Mouse (Mus musculus): ENCODE measurements around the gene P4htm.

Gene P4htm

DNA sequence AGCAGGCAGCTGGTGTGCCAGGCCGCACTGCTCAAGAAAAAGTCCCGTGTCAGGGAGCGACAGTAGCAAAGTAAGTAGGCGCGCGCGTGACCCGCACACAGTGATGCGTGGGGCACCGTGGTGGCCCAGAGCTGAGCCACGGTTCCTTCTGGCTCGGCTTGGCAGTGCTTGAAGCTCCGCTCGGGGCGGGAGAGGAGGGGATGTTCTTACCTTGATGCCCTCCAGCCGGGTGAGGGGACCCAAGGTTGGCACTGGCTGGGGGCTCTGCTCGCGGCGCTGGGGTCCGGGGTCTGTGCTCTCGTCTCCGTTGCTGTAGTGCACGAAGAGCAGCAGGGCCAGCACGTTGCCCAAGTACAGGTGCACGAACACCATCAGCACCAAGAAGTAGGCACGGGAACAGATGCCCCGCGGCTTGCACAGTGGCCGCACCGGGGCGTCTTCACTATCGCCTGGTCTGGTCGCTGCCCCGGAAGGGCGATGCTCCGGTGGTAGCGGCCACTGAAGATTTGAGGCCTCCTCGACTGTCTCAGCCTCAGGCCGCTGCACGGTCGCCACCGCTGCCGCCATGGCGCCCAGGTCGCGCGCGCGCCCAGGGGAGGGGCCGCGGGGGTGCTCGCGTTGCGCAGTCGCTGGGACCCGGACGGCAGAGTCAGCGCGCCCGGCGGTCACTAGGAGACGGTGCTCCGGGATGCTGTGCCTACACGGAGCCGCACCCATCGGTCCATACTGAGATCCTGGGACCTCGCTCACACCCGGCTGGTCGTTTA is at the start of gene P4htm:
Gene P4htm (minus strand): TSS at position 670 of the 767 bp plus-strand sequence.
- TF ChIP-seq GATA4 (IDR thresholded peaks at IDR 0.05; ENCODE audit: insufficient replicate concordance, low read length) = no peak

DNA sequence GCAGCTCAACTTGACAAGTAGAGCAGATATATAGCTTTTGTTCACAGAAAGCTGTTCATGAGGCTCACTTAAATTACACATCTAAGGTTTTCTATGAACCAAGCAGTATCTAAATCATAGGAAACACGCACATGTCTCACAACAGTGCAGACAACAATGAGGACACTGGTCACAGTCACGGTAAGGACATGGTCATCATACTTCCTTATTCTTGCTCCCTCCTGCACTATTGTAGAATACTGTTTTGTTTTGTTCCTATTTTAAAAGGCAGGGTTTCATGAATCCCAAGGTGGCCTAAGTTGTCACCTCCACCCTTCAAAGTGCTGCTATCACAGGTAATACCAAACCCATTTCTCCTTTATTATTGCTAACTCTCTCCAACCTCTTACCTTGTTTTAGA is 42.4 kb upstream of the P4htm start:
- no peak for TF ChIP-seq GATA4 (IDR thresholded peaks at IDR 0.05; ENCODE audit: insufficient replicate concordance, low read length)

DNA sequence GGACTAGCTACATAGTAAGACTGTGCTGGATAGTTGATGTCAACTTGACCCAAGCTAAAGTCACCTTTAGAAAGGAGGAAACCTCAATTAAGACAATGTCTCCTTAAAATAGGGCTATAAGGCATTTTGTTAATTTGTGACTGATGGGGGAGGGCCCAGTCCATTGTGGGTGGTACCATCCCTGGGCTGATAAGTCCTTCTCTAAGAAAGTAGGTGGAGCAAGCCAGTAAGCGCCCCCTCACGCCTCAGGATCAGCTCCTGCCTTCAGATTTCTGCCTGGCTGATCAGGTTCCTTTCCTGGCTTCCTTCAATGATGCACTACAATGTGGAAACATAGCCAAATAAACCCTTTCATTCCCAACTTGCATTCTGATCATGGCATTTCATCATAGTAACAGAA is 37.9 kb upstream of the P4htm start:
- no peak for TF ChIP-seq GATA4 (IDR thresholded peaks at IDR 0.05; ENCODE audit: insufficient replicate concordance, low read length)

DNA sequence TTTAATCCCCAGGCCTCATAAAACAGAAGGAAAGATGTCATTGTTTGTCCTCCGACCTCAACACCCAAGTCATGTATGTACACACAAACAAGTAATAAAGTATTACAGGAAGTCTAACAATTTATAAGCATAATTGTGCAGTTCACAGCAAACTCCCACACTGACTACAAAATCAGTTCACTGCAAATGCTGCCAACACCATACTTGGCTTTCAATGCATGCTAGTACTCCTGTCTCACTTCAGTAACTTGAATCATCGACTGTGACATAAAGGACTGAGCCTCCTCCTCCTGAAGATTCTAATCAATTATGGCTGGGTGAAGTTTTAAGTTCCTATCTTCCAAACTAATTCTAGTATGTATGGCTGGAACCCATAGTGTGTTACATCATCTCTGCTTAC is 36.4 kb upstream of the P4htm start:
- TF ChIP-seq GATA4 (IDR thresholded peaks at IDR 0.05; ENCODE audit: insufficient replicate concordance, low read length) = no peak

DNA sequence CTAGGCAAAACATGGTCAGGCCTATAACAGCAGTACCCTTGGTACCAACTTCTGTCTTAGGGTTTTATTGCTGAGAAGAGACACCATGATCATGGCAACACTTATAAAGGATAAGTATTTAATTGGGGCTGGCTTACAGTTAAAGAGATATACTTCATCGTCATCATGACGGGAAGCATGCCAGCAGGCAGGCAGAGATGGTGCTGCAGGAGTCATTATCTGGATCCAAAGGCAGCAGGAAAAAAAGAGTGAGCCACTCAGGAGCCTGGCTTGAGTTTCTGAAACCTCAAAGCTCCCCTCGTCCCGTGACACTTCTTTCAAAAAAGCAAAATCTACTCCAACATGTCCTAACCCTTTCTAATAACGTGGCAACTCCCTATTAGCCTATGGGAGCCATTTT is 34.9 kb upstream of the P4htm start:
- TF ChIP-seq GATA4 (IDR thresholded peaks at IDR 0.05; ENCODE audit: insufficient replicate concordance, low read length) = no peak

DNA sequence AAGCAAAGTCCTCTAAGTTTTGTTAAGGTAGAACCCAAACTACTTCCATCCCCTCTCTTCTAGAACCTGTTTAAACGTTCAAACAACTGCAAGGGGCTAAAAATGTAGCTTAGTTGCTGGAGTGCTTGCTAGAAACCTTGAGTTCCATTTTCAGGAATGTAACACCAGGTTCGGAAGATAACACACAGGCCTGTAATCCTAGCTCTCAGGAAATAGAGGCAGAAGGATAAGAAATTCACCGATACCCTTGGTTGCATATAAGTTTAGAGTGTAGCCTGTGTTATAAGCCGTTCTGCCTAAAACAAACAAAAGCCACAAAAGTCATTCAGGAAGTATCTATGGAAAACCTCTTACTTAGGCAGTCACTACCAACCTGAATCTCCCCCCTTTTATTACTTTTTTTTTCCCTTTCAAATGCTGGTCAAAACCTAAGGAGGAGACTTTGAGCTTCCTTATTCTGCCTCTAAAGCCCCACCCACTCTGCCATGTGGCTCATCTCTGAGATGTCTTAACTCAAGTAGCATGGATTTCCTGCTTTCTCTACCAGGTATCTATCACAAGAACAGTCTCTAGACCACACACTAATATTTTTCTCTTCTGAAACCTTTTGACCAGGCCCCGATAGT is 34.3 kb upstream of the P4htm start:
- no peak for TF ChIP-seq GATA4 (IDR thresholded peaks at IDR 0.05; ENCODE audit: insufficient replicate concordance, low read length)

DNA sequence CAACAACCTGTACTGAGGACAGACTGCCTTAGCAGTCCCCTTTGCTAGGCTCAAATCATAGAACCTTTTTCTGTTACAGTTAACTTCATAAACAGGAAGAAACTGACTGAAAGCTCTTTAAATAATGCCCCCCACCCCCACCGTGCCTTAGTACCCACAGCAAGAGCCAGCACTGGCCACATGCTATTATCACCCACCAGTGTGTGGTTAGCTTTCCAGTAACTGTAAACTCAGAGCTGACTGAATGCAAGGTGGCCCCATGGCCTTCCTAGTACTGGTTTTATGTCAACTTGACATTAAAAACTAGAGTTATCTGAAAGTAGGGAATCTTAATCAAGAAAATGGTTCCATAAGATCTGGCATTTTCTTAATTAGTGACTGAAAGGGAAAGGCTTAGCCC is 33.2 kb upstream of the P4htm start:
- TF ChIP-seq GATA4 (IDR thresholded peaks at IDR 0.05; ENCODE audit: insufficient replicate concordance, low read length) = no peak

DNA sequence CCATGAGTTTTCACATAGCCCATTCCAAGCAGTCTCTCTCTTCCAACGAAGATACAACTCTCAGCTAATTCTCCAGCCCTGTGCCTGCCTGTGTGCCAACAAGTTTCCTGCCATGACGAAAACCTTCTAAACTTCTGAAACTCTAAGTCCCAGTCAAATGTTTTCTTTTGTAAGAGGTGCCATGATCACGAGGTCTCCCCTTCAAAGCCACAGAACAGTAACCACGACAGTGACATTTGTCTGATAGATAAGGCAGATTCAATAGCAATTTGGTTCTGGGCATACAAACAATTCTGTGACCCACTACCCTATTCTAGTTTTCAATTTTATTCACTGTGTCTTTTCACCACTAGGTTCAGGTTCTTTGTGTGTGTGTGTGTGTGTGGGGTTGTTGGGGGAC is 30.7 kb upstream of the P4htm start:
- no peak for TF ChIP-seq GATA4 (IDR thresholded peaks at IDR 0.05; ENCODE audit: insufficient replicate concordance, low read length)

DNA sequence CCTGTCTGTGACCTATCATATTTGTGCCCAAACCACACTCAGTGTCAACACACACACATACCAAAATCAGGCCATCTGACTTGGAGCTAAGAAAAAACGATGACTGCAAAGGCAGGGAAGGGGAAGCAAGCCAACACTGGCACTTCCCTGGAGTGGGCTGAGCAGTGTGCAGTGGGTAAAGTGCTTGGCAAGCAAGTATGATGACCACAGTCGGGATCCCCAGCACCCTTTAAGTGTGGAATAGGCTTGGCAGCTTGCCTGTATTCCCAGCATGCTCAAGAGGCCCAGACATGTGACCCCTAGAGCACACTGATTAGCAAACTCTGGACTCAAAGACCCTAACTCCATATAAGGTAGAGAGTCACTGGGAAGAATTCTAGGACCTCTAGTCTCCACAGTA is 29.0 kb upstream of the P4htm start:
- no peak for TF ChIP-seq GATA4 (IDR thresholded peaks at IDR 0.05; ENCODE audit: insufficient replicate concordance, low read length)

DNA sequence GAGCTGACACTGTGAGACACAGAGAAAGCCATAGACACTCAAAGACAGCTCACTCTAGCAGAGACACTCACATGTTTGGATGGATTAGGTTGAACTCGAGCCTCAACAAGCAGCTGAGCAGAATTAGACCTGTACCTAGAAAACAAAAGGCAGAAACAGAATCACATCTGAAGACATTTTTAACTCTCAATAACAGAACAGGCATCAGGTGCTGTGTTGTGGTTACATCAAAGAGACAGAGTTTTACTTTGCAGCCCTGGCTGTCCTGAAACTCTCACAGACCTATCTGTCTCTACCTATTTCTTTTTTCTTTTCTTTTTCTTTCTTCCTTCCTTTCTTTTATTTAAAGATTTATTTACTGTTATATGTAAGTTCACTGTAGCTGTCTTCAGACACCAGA is 19.8 kb upstream of the P4htm start:
- TF ChIP-seq GATA4 (IDR thresholded peaks at IDR 0.05; ENCODE audit: insufficient replicate concordance, low read length) = no peak

DNA sequence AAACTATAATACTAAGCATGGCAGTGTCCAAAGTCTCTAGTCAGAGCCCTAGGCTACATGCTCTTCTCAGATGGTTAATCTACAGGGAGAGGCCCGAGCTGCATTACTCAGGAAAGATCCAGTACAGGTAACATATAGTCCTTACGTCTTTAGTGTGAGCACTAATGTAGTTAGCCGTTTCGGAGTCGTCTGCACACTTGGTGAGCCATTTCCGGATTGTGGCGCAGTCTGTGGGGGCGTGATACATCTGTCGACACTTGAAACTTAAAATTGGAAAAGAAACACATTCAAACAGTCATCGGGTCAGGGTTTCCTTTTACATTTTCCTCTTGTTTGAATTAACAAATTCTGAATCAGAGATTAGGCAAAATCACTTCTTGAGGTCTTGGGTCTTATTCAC is 14.0 kb upstream of the P4htm start:
- TF ChIP-seq GATA4 (IDR thresholded peaks at IDR 0.05; ENCODE audit: insufficient replicate concordance, low read length) = no peak

DNA sequence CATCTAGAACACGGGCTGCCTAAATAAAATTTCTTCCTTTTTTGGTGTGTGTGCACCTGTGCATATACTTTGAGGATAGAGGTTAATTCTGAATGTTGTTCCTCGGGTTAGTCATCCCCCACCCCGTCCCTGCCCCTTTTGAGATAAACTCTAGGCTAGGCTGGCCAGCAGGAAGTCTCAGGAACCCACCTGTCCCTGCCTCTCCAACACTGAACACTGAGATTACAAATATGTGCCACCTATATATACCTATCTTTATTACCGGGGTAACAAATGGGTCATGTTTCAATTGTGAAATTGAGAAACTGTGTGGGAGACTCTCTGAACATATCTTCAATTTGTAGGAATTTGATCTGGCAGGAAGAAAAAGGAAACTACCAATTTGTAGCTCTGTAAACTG is 11.4 kb upstream of the P4htm start:
- no peak for TF ChIP-seq GATA4 (IDR thresholded peaks at IDR 0.05; ENCODE audit: insufficient replicate concordance, low read length)

DNA sequence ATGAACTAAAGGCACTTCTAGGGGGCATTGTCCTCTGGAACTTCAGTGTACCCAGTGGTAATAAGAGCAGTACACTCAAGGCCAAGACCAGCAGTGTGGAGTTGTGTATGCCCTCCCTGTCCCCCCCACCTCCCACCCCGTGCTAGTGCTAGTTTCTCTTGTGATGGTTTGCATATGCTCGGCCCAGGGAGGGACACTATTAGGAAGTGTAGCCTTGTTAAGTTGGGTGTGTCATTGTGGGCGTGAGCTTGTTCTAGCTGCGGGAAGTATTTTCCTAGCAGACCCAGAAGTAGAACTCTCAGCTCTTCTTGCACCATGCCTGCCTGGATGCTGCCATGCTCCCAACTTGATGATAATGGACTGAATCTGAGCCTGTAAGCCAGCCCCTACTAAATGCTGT is 4.5 kb upstream of the P4htm start:
- TF ChIP-seq GATA4 (IDR thresholded peaks at IDR 0.05; ENCODE audit: insufficient replicate concordance, low read length) = no peak

DNA sequence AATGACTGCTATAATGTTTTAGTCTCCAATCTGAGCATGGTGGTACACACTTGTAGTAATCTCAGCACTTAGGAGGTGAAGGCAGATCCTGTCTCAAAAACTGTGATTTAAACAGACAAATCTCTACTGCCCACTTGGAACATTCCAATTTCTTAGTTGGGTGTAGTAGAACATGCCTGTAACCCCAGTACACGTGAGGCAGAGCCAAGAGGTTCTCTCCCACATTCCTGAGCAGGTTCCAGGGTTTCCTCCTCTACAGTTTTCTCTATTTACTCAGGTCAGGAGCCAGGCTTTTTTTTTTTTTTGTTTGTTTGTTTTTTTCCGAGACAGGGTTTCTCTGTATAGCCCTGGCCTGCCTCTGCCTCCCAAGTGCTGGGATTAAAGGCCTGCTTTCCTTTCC is 2.5 kb upstream of the P4htm start:
- no peak for TF ChIP-seq GATA4 (IDR thresholded peaks at IDR 0.05; ENCODE audit: insufficient replicate concordance, low read length)

DNA sequence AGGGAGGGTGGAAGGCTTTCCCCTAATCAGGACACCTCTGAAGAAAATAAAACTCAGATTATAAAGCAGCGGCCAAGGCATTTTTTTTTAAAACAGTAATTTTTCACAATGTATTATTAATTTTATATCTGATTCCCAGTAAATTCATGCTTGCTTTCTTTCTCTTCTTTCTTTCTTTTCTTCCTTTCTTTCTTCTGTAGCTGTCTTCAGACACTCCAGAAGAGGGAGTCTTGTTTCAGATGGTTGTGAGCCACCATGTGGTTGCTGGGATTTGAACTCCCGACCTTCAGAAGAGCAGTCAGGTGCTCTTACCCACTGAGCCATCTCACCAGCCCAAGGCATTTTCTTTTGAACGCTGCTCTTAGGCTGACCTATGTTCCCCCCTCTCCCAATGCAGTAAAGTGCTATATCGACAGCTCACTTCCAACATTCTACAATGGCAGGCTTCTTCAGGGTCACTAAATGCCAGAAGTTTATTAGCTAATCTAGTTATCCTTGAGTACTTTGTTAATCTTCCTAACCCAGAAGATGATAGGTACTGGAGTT is 1.6 kb upstream of the P4htm start:
- no peak for TF ChIP-seq GATA4 (IDR thresholded peaks at IDR 0.05; ENCODE audit: insufficient replicate concordance, low read length)

DNA sequence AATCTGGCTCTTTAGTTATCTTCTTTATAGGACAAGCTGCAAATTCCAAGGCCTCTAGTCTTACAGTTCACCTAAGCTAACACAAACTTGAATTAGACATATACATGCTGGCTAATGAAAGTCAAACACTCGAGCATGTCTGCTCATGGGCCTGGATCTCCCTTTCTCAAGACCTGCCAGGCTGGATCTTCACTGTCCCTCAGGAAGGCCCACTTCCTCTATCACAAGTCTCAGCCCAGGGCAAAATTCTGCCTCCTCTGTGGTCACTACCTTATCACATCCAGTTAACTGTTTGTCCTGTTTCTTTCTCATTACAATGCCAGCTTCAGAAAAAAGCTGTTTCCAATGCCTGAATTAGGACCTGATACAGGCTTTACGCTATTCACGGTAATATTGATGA is 3.1 kb downstream of the P4htm start:
- TF ChIP-seq GATA4 (IDR thresholded peaks at IDR 0.05; ENCODE audit: insufficient replicate concordance, low read length) = no peak

DNA sequence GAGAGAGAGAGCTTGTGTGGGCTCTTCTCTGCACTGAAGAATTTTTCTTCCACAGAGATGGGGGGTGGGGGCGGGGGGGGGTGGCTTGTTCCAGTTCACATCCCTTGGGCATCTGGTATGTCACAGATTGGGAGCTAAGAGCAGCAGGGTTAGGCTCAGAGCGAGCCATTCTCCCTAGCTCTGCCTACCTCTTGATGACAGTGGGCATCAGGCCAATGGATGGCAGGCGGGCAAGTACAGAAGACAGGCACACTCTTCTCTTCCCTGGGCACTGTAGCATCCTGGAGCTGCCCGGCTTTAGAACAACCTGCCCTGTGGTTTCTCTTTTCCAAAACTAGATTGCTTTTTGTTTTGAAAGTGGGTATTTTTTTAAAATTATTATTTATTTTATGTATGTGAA is 6.0 kb downstream of the P4htm start:
- TF ChIP-seq GATA4 (IDR thresholded peaks at IDR 0.05; ENCODE audit: insufficient replicate concordance, low read length) = no peak

Measured in liver, adult (tissue).